Mouse (Mus musculus) mouse trophoblast stem cell (cell line): ENCODE measurements at regions not wholly inside any gene's neighbourhood (a gene's known extent, or its start where the extent isn't known, plus 50 kb on each side); places are given as distances from the start of the nearest gene placed in this dataset.

Experiments
- in situ Hi-C, 2 experiments: fragments of 300-500 bp; cut with MseI, MboI; formaldehyde crosslinking; loops; 2 replicates in 1 of 2; 3 replicates in 1 of 2; pipeline ENCODE4 v1.15.1; 2025

GRCm38 (mm10) chr4:149844971-149845370 lies 70.9 kb upstream of the Slc25a33 start:
- in situ Hi-C loops, result loop anchor here in 1 of 2 experiments (5.0 kb wide), 1 partner anchor 43 kb away; no protein-coding TSS in a partner anchor

DNA sequence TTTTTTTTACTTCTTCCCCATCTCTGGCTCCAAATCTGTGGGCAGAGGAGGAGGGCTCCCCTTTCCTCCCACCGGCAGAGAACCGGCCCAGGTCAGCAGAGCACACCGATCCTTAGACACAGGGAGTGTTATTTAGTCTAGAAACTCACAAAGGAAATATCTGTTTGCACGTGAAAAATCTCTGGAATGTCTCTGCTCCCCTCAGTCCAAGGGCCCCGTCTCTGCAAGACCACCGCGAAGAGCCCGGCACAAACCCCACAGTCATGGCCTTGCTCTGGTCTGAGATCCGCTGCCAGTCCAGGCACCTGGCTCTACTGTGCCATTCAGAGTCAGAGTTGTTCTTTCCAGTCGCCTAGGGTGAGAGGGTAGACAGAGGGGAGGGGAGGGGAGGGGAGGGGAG lies 69.7 kb upstream of the Slc25a33 start:
- in situ Hi-C loops, result loop anchor here in 1 of 2 experiments (5.0 kb wide), 1 partner anchor 41 kb away; no protein-coding TSS in a partner anchor

- in situ Hi-C loops, result loop anchor here in 1 of 2 experiments (5.0 kb wide), 1 partner anchor 41 kb away; no protein-coding TSS in a partner anchor
Observed at GRCm38 (mm10) chr4:149842906-149843305, 68.8 kb upstream of the Slc25a33 start.

DNA sequence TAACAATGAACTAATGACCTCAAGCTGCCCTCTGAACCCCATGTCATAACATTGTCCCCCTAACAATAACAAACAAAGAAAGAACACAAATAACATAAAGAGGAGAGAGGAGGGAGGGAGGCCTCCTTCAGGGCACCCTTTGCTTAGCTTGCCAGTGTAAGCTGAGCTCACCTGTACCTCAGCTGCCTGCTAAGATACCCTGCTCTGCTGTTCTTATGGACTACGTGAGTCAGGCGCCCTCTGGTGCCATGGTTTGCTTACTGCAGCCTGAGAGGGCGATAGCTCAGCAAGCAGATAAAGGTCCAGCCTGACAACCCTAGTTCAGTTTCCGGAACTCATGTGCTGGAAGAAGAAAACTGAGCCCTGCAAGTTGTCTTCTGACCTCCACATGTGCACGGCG lies 67.8 kb upstream of the Slc25a33 start:
- in situ Hi-C loops, result loop anchor here in 1 of 2 experiments (5.0 kb wide), 1 partner anchor 40 kb away; no protein-coding TSS in a partner anchor

GRCm38 (mm10) chr4:149840511-149841292 lies 66.6 kb upstream of the Slc25a33 start:
- in situ Hi-C loops, result loop anchor here in 1 of 2 experiments (5.0 kb wide), 1 partner anchor 38 kb away; no protein-coding TSS in a partner anchor

DNA sequence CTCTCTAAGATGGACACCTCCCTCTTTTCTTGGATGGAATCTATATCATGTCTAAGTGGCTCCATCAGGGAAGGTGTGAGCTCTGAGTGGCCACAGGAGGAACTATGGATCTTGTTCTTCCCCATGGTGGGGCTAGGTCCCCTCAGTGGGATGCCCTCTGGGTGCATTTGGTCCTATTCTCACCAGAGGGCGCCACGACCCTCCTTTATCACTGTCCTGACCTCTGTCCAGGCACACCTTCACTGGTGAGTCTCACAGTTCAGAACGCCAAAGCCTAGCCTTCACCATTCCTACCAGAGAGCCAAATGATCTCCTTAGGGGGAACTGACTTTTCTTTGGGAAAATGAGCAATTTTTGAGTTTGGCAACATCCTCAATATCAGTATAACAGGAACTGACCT lies 64.6 kb upstream of the Slc25a33 start:
- in situ Hi-C loops, result no loop called here

- in situ Hi-C loops, result no loop called here
Observed at GRCm38 (mm10) chr4:149834646-149835156, 60.6 kb upstream of the Slc25a33 start.

- in situ Hi-C loops, result no loop called here
Observed at GRCm38 (mm10) chr4:149832446-149833101, 58.5 kb upstream of the Slc25a33 start.

DNA sequence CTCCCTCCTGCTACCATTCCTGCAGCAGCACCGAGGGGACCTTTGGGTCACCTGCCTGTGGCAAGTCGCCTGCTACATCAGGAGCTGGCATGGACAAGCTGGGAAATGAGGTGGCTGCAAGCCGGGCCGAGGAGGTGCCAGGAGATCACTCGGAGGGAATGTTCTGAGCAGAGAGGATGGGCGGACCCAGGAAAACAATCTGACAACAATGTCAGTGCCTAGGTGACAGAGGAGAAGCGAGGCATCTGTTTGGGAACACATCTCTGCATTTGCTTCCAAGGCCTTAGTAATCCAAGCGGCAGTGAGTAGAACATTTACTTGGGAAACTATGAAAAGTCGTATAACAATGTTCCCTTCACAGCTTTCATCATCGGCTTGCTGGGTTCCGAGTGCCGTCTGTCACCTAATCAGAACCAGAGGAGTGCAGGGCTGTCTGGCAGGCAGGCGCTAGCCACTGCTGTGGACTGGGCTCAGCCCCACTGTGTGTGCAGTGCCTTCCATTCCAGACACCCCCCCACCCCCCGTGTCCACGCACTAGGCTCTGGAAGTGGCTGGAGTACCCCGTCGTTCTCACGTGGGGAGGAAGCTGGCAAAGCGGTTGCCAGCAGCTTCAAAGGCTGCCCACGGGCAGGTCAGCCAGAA lies 56.6 kb upstream of the Slc25a33 start:
- in situ Hi-C loops, result no loop called here

DNA sequence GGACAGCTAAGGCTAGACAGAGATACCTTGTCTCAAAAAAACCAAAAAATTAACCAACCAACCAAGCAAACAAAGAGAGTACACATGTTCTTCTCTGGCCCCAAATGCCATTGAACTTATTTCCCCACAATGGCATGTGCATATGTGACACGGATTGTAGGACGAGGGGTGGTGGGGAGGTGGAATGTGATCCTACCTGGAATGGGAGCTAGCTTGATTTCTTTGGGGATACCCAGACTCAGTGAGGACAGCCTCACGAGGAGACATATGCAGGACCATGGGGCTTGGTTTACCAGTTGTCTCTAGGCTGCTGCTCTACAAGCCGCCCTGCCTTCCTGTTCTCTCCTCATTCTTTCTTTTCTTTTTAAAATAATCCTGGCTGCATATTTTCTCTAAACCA lies 55.9 kb upstream of the Slc25a33 start:
- in situ Hi-C loops, result no loop called here

DNA sequence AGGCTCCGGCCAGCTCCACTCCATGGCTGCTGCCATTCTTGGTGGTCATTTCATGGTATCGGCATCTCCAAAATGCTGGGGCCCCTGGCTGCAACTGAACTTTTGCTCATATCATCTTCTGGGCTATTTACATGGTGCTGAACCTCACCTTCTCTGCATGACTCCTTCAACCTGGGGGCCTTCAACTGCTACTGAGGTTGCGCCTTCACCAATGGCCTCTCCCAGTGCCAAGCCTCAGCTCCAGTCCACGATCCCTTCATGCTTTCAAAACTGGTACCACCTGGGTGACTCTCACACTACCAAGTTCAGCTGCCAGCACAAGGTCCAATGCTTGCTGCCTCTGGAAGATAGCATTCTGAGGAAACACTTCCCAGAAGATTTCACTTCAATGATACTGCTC lies 53.7 kb upstream of the Slc25a33 start:
- in situ Hi-C loops, result no loop called here
